Mouse (Mus musculus) T-helper 2 cell (primary cell): ENCODE data around the gene Zdbf2.

Experiments used
- in situ Hi-C: fragments of 300-600 bp; cut with MboI, MseI; formaldehyde crosslinking; loops from one replicate; pipeline ENCODE4 v1.15.1; 2025; ENCODE audit warnings: high pct_unique_total_duplicates

Zdbf2 gene

GRCm38 (mm10) chr1:63272741-63273338 is at the start of gene Zdbf2:
Zdbf2 (plus strand) TSS chr1:63273265.
- in situ Hi-C loops, result no loop called here

DNA sequence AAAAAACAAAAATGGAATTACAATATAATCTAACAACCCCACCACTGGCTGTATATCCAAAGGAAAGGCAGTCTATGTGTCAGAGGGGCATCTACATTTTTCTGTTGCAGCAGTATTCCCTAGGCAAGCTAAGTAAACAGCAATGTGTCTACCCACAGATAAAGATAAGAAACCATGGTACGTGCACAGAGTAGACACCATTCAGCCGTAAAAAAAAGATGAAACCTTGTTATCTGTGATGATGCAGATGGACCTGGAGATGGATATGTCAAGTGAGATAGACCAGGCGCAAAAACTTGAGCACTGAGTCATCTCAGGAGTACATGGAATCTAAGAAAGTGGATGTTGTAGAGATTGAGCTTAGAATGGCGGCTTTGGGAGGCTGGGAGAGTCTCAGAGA is 48.1 kb upstream of the Zdbf2 start:
- in situ Hi-C loops, result no loop called here

DNA sequence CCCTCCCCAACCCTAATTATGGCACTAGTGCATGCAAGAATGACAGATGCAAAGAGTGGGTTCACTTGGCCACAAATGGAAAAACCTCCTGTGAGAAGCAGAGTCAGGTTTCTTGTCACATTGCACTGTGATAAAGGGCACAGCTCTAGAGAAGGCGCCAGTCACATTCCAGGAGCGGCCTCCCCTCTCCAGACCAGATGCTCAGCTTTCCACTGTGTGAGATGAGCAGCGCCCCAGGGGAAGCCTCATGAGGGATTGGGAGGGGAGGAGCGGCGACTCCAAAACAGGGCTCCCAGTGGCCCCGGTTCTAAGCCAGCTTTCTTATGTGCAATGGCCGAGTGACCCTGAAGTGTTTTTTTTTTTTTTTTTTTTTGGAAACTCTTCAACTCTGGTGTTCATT is 47.2 kb upstream of the Zdbf2 start:
- in situ Hi-C loops, result no loop called here

DNA sequence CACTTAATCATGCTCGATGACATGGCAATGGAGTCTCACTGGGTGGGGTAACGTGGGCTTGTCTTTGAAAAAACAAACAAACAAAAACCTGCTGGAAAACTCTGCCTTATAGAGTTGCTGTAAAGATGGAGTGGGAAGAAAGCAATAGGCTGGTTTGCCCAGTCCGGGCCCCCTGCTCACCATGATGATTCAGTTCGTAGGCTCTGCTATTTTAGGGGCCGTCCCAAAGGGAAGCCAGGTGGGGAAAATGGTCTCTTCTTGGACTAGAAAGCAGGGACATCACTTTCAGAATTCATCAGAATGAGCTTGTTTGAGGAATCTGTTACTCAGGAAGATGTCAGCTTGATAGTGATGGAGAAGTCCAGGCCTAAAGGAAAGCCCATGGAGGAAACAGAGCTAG is 45.8 kb upstream of the Zdbf2 start:
- in situ Hi-C loops, result no loop called here

DNA sequence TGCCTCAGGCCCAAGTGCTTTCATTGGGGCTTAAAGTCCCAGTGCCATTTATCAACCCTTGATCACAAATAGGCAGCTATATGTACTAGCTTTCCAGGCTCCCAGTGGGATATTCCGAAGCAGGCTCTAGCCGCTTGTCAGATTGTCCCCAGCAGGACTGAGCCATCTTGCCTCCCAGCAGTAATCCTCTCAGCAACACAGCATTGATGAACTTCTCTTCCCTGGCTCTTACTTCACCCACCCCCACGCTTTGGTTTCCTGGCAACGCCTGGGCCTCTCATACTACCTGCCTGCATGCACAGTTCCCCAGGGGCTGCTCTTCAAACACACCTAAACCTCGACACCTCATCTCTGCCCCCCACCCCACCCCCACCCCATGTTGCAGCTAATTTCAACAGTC is 35.7 kb upstream of the Zdbf2 start:
- in situ Hi-C loops, result no loop called here

DNA sequence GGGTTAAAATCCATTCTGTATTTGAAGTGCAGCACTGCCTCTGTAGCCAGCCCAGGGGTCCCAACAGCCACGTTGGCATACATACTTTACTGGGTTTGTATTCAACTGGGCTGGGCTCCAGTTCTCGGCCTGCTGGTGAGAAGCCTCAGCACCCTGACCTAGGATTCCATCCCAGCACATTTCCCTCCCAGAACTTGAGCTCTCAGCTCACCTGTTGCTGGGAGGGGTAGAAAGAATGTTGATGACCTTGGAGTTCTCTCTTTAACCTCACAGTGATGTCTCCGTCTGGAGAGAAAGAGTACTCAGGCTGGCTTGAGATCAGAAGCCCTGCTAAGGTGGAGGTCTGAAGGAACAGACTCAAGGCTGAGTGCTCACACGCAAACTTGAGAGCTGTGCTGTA is 33.8 kb upstream of the Zdbf2 start:
- in situ Hi-C loops, result no loop called here

DNA sequence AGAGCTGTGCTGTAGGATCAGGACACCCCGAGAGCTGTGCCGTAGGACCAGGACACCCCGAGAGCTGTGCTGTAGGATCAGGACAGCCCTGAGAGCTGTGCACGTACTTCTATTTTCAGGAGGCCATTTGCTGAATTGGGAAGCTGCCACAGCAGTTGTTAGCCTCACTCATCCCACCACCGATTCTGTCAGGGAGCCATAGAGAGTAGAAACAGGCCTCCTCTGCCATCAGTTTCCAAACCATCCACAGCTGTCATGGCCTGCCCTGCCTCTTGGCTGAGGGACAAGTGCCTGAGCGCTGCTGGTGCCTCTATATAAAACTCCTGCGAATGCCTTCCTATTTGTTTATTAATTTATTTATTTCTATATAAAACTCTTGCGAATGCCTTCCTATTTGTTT is 33.3 kb upstream of the Zdbf2 start:
- in situ Hi-C loops, result no loop called here

GRCm38 (mm10) chr1:63243854-63244253 is 29.2 kb upstream of the Zdbf2 start:
- in situ Hi-C loops, result no loop called here

DNA sequence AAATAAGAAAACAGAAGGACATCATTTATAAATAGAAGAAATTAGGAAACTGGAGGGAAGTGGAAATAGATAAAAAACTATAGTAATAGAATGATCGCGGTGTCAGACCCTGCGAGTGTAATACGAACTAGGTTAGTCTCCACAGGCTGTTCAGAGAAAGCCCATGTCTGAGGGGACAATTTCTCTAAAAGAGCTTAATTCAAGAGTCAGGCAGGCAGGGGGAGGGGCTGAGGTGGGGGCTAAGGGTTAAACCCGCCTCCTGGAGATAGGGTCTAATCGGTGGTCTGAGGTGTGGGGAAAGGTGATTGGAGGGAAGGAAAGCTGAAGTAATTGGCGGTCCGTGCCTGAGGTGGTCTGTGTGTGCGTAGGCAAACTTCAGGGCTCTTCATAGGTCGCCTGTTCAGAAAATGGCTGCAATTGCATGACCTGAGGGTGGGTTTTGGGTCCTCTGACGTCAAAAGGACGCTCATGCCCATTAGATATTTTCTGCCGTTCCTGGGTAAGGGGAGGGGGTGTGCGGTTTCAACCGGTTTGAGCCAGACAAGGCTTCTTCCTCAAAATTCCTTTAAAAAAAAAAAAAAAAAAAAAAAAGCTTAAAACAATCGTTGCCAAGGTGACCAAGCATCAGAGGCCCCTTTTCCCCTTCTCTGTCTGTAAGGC is 26.1 kb upstream of the Zdbf2 start:
- in situ Hi-C loops, result no loop called here

GRCm38 (mm10) chr1:63247831-63248359 is 25.2 kb upstream of the Zdbf2 start:
- in situ Hi-C loops, result no loop called here

DNA sequence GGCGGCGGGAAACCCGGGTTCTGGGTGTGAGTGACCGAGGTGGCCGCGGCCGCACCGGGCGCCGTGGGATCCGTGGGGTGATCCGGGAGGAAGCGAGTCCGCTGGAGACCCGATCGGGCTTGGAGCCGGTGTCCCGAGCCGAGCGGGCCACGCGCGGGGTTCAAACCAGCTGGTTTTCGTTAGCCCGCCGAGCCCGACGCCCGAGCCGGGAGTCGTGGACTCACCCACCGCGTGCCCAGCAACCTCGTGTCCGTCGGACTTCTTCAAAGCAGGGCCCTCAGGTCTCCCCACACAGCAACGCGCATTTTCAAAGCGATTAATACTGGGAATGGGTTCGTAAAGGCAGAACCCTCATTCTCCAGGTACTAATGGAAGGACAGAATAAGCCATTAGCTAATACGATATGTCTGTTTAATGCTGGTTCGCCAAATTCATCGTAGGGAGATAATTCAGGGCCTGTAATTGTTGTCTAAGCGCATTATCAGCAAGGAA is 24.7 kb upstream of the Zdbf2 start:
- in situ Hi-C loops, result no loop called here

GRCm38 (mm10) chr1:63249261-63249660 is 23.8 kb upstream of the Zdbf2 start:
- in situ Hi-C loops, result no loop called here

- in situ Hi-C loops, result no loop called here
These were observed 20.5 kb upstream of the Zdbf2 start for GRCm38 (mm10) chr1:63252351-63253209.

DNA sequence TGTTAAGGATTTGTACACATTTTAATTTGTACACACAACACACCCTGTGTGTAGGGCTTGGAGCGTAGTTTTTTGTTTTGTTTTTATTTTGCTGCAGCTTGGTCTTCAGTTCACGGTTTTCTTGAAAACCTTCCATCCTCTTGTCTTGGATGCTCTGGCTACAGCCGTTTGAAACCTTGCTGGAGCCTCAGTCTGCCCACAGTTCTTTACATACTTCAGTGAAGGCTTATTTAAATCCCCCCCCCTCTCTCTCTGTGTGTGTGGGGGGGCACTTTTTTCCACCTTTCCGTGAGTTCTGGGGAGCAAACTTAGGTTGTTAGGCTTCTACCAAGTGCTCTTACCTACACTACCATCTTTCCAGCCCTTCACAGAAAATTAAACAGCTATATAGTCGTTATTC is 19.8 kb upstream of the Zdbf2 start:
- in situ Hi-C loops, result no loop called here

GRCm38 (mm10) chr1:63255101-63255500 is 18.0 kb upstream of the Zdbf2 start:
- in situ Hi-C loops, result no loop called here

GRCm38 (mm10) chr1:63256083-63256482 is 17.0 kb upstream of the Zdbf2 start:
- in situ Hi-C loops, result no loop called here

GRCm38 (mm10) chr1:63258501-63258900 is 14.6 kb upstream of the Zdbf2 start:
- in situ Hi-C loops, result no loop called here

- in situ Hi-C loops, result no loop called here
These were observed 13.7 kb upstream of the Zdbf2 start for GRCm38 (mm10) chr1:63259271-63259830.

DNA sequence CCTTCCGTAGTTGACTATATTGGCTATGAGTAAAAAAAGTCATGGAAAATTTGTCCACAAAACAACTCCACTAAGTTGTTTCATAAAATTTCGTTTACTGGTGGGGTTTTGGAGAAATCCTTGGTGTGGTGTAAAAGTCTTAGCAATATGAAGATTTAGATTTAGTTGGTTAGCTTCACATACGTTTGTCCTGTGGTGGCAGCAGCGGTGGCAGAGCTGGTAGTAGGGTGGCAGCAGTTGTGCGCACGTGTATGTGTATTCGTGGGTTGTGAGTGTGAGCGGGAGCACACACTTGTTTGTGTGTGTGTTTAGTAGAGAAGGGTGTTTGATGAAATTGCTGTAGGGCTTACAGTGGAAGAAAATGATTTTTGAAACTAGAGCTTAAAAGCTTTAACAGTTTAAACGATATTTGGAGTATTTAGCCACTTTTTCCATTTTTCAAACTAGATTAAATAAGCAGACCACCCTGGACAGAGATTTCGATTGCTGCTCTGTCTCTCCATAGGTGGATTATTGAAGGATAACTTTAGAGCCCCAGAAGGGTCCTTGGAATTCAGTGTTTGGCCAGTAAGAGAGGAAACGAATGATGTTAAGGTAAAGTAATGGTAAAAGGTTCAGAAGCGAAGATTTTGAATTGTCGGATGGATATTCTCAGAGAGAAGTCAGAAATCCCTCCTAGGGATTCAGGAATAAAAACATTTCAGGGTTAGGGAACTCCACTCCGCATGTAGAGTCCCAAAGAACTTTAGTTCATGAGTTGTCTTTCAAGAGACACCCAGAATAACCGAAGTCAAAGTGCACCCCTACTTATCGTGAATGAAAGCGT is 12.9 kb upstream of the Zdbf2 start:
- in situ Hi-C loops, result no loop called here

DNA sequence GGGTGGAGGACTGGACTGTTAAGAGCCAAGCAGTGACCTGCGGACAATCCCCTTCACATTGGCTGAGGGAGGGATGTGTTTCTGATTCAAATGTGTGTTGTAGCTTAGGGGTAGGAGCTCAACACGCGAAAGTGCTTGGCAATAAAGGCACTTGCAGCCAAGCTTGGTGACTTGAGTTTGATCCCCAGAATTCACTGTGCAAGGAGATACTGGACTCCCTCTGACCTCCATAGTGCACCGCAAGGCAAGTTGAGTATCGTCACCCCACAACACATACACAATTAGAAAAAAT is 12.4 kb upstream of the Zdbf2 start:
- in situ Hi-C loops, result no loop called here

GRCm38 (mm10) chr1:63261041-63261590 is 11.9 kb upstream of the Zdbf2 start:
- in situ Hi-C loops, result no loop called here
